Mouse (Mus musculus) embryonic fibroblast, embryonic 13.5 days (primary cell): ENCODE measurements at regions not wholly inside any gene's neighbourhood (a gene's known extent, or its start where the extent isn't known, plus 50 kb on each side); places are given as distances from the start of the nearest gene placed in this dataset.

Source experiments
- CTCF ChIP-seq: IDR thresholded peaks from 2 replicates; pipeline ENCODE4 v1.5.1; 2011; ENCODE audit warnings: mild to moderate bottlenecking, control low read depth, low read length, moderate library complexity, borderline replicate concordance; ENCODE audit not compliant: insufficient read depth
- POLR2A ChIP-seq: IDR thresholded peaks from 2 replicates; pipeline ENCODE4 v1.6.1; 2011; ENCODE audit warnings: low read depth, mild to moderate bottlenecking, control low read depth, low read length, moderate library complexity

GRCm38 (mm10) chr5:133175636-133176035 lies 632.5 kb upstream of the Auts2 start:
- TF ChIP-seq CTCF (no peak), POLR2A (no peak)
